Mouse (Mus musculus): ENCODE data around the gene Gjc2. TPM values are rescaled to one million over a fixed set of nuclear protein-coding genes. Genes with fewer than 3 reads are reported as not detected.

Gjc2 gene
- polyA plus RNA-seq (2012; rRNA removed): 1.2 and 1.3 TPM in 2 replicates

GRCm38 (mm10) chr11:59182864-59183331 lies at the start of gene Gjc2:
TSS of gene Gjc2 (minus strand) at chr11:59183213.

GRCm38 (mm10) chr11:59228122-59228953 lies 45.3 kb upstream of the Gjc2 start, which contains the start of gene Arf1:
TSS of gene Arf1 (minus strand) at chr11:59228270.

GRCm38 (mm10) chr11:59208153-59208831 lies 25.3 kb upstream of the Gjc2 start, which contains the start of gene 2310033P09Rik:
TSS of gene 2310033P09Rik (plus strand) at chr11:59208321.

GRCm38 (mm10) chr11:59202081-59202995 lies 19.3 kb upstream of the Gjc2 start, which contains the start of gene Mrpl55:
TSS of gene Mrpl55 (plus strand) at chr11:59202486.

DNA sequence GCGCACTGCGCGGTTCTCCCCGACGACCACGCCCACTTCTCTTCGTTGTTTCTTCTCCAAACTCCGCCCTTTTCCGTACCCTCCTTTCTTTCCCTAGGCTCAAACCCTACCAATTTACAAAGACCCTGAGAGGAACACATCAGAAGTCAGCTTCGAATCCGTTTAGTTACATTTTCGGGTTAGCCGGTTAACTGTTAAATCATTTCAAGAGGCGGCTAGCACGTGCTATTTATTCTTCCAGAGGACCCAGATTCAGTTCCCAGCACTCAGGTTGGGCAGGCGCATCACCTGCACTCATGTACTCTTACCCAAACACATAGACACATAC lies 9.0 kb upstream of the Gjc2 start, which contains the start of gene Guk1:
Gene Guk1, minus strand, starts transcription at position 154 of the 328 bp plus-strand sequence.

DNA sequence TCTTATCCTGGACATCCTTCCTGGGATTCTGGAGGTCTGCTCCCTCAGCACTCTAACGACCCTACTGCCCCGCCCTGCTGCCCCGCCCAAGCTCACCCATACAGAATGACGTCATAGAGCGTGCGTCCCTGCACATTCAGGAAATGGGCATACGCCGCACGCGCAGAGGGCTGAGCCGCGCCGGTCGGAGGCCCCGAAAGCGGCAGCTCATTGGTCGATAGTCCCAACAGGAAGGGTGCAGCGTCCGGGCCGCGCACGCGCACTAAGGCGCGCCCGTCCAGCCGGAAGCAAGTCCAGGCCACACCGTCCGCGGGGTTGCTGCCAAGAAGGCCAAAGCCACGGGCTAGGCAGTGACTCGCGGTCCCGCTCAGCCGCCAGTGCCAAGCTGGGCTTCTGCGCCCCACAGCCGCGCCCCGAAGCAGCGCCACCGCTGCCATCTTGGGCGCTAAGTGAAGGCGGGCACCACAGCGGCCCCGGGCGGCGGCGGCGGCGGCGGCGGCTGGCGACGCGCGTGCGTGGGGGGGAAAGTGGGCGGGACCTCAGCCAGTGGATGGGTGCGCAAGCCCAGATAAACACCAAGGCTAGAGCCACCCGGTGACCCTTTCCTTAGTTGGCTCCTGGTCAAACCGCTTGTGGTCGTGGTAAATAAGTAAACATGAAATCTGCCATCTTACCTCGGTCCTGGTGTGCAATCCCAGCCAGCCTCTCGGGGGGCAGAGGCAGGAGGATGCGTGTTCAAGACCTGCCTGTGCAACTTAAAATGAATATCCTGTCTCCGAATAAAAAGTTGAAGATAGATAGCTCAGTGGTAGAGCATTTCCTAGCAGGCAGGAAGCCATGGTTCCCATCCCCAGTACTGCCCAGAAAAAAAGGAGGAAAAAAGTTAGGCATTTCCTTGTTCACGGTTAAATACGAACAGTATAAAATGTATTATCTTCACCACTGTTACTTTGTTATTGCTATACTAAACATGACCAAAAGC lies 19.5 kb downstream of the Gjc2 start, which contains the start of gene Iba57:
Gene Iba57, minus strand, starts transcription at position 485 of the 982 bp plus-strand sequence.

GRCm38 (mm10) chr11:59135904-59136452 lies 47.0 kb downstream of the Gjc2 start, which contains the start of gene Obscn:
TSS of gene Obscn (minus strand) at chr11:59136402.

Other genes starting within 250 kb of the Gjc2 start
- 557 and 565 TPM in 2 replicates for gene Rnf187, start 244.3 kb downstream of the Gjc2 start, polyA plus RNA-seq (2012; rRNA removed)
- 491 and 498 TPM in 2 replicates for gene Hist3h2ba, start 234.3 kb downstream of the Gjc2 start, polyA plus RNA-seq (2012; rRNA removed)
- 90.4 and 93.3 TPM in 2 replicates for gene Hist3h2a, start 228.5 kb downstream of the Gjc2 start, polyA plus RNA-seq (2012; rRNA removed)
- 2.2 and 2.3 TPM in 2 replicates for gene Trim17, start 228.5 kb downstream of the Gjc2 start, polyA plus RNA-seq (2012; rRNA removed)
- 25.8 and 27.6 TPM in 2 replicates for gene Trim11, start 205.1 kb downstream of the Gjc2 start, polyA plus RNA-seq (2012; rRNA removed)
- gene Obscn, start 46.8 kb downstream of the Gjc2 start, polyA plus RNA-seq (2012; rRNA removed): 2.4 and 3.9 TPM in 2 replicates
- 7.4 and 8.0 TPM in 2 replicates for gene Iba57, start 19.5 kb downstream of the Gjc2 start, polyA plus RNA-seq (2012; rRNA removed)
- gene Guk1, start 9.0 kb upstream of the Gjc2 start, polyA plus RNA-seq (2012; rRNA removed): 226 and 237 TPM in 2 replicates
- 45.8 and 46.8 TPM in 2 replicates for gene Mrpl55, start 19.3 kb upstream of the Gjc2 start, polyA plus RNA-seq (2012; rRNA removed)
- gene 2310033P09Rik, start 25.1 kb upstream of the Gjc2 start, polyA plus RNA-seq (2012; rRNA removed): 35.9 and 37.6 TPM in 2 replicates
- gene Arf1, start 45.1 kb upstream of the Gjc2 start, polyA plus RNA-seq (2012; rRNA removed): 636 and 637 TPM in 2 replicates
- 0.09 and 0.10 TPM in 2 replicates for gene Wnt3a, start 107.5 kb upstream of the Gjc2 start, polyA plus RNA-seq (2012; rRNA removed)
- gene Wnt9a, start 123.7 kb upstream of the Gjc2 start, polyA plus RNA-seq (2012; rRNA removed): 2.7 and 3.3 TPM in 2 replicates
- gene Prss38, start 192.4 kb upstream of the Gjc2 start, polyA plus RNA-seq (2012; rRNA removed): 0.22 and 0.28 TPM in 2 replicates